Mouse (Mus musculus): ENCODE measurements at regions not wholly inside any gene's neighbourhood (a gene's known extent, or its start where the extent isn't known, plus 50 kb on each side); places are given as distances from the start of the nearest gene placed in this dataset.

GRCm38 (mm10) chr12:118549071-118549470, 247.8 kb upstream of the Sp4 start:
- DNase-seq (ENCODE audit: low spot score in 2 of 2): no peak

GRCm38 (mm10) chr12:118540336-118540735, 239.1 kb upstream of the Sp4 start:
- no peak for DNase-seq (ENCODE audit: low spot score in 2 of 2)

GRCm38 (mm10) chr12:118530514-118530913, 229.3 kb upstream of the Sp4 start:
- no peak for DNase-seq (ENCODE audit: low spot score in 2 of 2)

GRCm38 (mm10) chr12:118529428-118530361, 228.5 kb upstream of the Sp4 start:
- no peak for DNase-seq (ENCODE audit: low spot score in 2 of 2)

GRCm38 (mm10) chr12:118521770-118522169, 220.5 kb upstream of the Sp4 start:
- DNase-seq (ENCODE audit: low spot score in 2 of 2): no peak

- DNase-seq (ENCODE audit: low spot score in 2 of 2): no peak
These were observed 220.1 kb upstream of the Sp4 start for GRCm38 (mm10) chr12:118521329-118521728.

- DNase-seq (ENCODE audit: low spot score in 2 of 2): no peak
These were observed 218.6 kb upstream of the Sp4 start for GRCm38 (mm10) chr12:118519801-118520327.

- no peak for DNase-seq (ENCODE audit: low spot score in 2 of 2)
These were observed 209.7 kb upstream of the Sp4 start for GRCm38 (mm10) chr12:118510989-118511388.

DNA sequence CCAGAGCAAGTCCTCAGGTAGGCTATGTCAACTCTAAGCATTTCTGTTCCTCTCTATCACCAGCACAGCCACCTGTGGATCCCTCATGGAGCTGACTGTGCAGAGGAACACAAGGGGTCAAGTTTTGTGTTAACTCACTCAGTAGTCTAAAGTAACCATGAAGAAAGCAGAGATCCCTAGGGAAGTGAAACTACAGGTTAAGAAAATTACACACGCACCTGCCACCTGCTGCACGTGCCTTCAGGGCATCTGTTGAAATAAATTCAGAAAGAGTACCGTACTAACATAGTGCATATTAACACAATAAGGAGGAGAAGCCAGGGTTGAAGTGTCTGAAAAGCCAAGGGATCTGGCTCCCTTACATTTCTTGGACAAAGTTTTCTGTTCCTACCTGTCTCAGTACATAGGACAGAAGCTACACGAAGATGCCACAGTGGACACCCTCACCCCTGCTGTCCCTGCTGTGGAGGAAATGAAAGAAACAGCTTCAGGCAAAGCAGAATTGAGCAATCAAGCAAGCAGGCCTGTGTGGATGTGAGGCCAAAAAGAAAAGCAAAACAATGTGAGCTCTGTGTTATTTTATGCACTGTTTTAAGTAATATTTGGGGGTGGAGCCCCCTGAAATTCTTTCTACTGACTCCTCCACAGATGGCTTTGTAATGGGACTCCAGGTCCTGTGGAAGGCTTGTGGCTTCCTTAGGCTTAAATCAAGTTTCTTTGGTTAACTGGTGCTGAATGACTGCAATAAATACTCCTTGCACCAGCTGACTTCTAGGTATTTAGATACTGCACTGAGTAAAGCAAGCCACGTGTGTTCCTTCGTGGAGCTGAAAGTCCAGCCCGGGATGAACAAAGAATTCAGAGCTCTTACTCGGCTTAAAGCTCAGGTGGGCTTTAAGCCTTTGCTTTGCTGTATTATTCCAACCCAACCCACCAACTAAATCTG, 208.0 kb upstream of the Sp4 start:
- DNase-seq (ENCODE audit: low spot score in 2 of 2): no peak

- DNase-seq (ENCODE audit: low spot score in 2 of 2): no peak
These were observed 199.2 kb upstream of the Sp4 start for GRCm38 (mm10) chr12:118500392-118500791.

GRCm38 (mm10) chr12:118488038-118488437, 186.8 kb upstream of the Sp4 start:
- no peak for DNase-seq (ENCODE audit: low spot score in 2 of 2)

GRCm38 (mm10) chr12:118486434-118486833, 185.2 kb upstream of the Sp4 start:
- no peak for DNase-seq (ENCODE audit: low spot score in 2 of 2)

DNA sequence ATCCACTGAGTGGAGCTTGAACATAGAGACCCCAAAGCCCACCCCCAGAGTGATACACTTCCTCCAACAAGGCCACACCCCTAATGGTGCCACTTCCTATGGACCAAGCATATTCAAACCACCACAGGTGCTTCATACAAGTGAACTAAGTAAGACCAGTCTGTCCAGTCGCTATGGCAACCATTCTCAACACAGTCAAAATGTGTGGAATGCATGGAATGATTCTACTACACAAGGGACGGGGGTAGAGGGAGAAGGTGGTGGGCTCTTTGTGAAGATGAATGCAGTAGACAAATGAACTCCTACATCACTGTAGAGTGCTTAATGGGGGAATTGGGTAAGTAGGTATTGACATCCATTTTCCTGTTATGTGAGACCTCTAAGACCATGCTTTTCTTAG, 180.1 kb upstream of the Sp4 start:
- no peak for DNase-seq (ENCODE audit: low spot score in 2 of 2)

GRCm38 (mm10) chr12:118474732-118475131, 173.5 kb upstream of the Sp4 start:
- no peak for DNase-seq (ENCODE audit: low spot score in 2 of 2)

GRCm38 (mm10) chr12:118466837-118467236, 165.6 kb upstream of the Sp4 start:
- no peak for DNase-seq (ENCODE audit: low spot score in 2 of 2)

- DNase-seq (ENCODE audit: low spot score in 2 of 2): peak; percentile 69 to 75
These were observed 156.5 kb upstream of the Sp4 start for GRCm38 (mm10) chr12:118457493-118458408.

DNA sequence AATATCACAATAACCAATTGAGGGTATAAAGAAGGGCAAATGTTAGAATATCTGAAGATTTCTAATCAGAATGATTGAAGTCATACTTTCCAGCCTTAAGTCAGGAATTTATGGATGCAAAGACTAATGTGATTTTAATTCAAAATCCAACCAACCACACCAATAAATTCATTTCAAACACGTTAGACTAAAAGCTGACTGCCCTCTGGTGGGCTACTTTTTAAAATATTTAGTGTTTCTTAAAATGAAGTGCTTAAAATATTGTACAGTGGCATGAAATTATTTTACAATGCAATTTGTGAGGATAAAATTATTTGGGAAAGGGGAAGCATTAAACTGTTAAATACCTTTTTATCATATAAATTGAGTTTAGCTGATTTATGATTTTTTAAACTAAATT, 154.4 kb upstream of the Sp4 start:
- no peak for DNase-seq (ENCODE audit: low spot score in 2 of 2)

DNA sequence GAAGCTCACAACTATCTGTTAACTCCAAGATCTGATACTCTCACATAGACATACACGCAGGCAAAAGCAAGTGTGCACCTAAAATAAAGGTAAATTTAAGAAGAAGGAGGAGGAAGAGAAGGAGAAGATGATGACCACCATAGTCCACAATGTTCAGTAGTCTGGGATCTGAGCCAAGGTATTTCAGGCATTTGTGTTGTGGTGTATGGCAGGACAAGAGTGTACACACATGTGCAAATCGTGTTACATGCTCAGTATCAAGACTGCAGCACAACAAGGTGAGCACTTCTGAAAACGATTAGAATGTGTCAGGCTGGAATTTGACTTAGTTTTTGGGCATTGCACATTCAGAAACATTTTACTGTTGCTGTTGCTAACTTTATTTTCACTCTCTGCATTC, 138.4 kb upstream of the Sp4 start:
- DNase-seq (ENCODE audit: low spot score in 2 of 2): no peak

DNA sequence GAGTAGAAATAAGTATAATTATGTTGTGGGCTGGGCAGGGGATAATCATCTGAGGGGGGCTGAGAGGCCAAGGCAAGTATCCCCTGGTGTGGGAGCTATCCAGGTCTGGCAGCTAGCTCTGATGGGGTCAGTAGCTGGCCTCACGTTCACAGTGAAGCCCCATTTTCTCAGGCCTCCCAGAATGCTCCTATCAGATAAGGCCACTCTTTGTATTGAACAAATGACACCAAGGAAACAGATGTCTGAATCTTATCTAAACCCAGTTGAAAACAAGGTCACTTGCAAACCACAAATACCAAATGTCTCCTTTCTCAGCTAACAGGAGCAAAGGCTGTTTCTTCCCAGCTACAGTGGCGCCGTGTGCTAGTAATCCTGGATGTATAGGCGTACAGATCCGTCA, 137.6 kb upstream of the Sp4 start:
- no peak for DNase-seq (ENCODE audit: low spot score in 2 of 2)

DNA sequence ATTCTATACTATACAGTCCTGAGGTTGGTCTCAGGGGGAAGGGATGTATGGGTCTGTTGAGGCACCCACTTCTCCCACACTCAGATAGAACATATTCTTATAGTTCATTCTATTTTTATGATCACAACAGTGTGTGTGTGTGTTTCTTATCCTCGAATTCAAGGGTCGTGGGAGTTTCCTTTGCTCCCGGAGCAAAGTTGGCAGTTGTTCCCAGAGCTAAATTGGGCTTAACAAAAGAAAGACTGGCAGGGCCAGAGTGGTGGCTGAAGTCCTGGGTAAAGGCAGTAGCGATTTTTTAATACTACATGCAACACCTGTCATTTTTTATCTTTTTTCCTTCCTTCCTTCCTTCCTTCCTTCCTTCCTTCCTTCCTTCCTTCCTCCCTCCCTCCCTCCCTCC, 131.5 kb upstream of the Sp4 start:
- DNase-seq (ENCODE audit: low spot score in 2 of 2): no peak

DNA sequence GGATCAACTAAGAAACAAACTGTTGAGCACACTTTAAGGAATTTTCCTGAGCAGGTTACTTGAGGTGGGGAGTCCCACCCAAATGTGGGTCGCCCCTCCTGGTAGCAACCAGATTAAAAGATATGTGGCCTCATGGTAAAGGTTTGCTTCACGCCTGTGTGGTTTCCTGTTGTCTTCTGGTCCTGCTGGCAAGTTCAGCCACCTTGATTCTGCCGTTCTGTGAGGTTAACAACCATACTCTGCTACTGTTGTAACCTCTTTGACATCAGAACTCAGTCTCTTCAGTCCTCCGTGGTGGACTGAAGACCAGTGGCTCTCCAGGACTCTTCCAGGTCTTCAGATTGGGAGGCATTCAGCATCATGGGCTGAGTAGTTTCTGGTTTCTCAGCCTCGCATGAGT, 127.1 kb upstream of the Sp4 start:
- DNase-seq (ENCODE audit: low spot score in 2 of 2): no peak

Measured in right cerebral cortex, adult 2 months (tissue).